Mouse (Mus musculus) large intestine, adult 2 months (tissue): ENCODE data around the gene Vrk1. TPM values are rescaled to one million over a fixed set of nuclear protein-coding genes. Genes with fewer than 3 reads are reported as not detected.

Experiments used
- DNase-seq: peaks from one replicate; pipeline ENCODE4 v3.0.0-alpha.2; 2012; ENCODE audit warnings: low read depth, low spot score
- WGBS: fragments of 180-500 bp; shearing (Covaris S2); methylation state at CpG from one replicate; pipeline ENCODE4 v1.1.7; 2018; 5-methylcytosine and 5-hydroxymethylcytosine counted together
- polyA plus RNA-seq: library from polyadenylated mRNA; depleted of rRNA; stranded (reverse); fragments of >200 nt; gene quantifications from 2 replicates; pipeline ENCODE4 v1.2.3, GENCODE M21; 2012; rRNA removed

Gene Vrk1
- polyA plus RNA-seq, 1 experiment: 6.5 TPM

GRCm38 (mm10) chr12:106094827-106095226 is 84.8 kb downstream of the Vrk1 start:
- no peak for DNase-seq
- 92% methylated on average over 9 of the region's 9 CpGs for WGBS

- WGBS: 94% methylated on average over 6 of the region's 6 CpGs
- no peak for DNase-seq
Observed at GRCm38 (mm10) chr12:106102003-106102402, 92.0 kb downstream of the Vrk1 start.

- 63% methylated on average over 16 of the region's 16 CpGs for WGBS
- no peak for DNase-seq
Observed at GRCm38 (mm10) chr12:106102726-106103643, 93.0 kb downstream of the Vrk1 start.

- WGBS: 85% methylated on average over 14 of the region's 14 CpGs
- no peak for DNase-seq
Observed at GRCm38 (mm10) chr12:106107272-106107671, 97.2 kb downstream of the Vrk1 start.

- 24% methylated on average over 6 of the region's 6 CpGs for WGBS
- DNase-seq: no peak
Observed at GRCm38 (mm10) chr12:106115070-106115891, 105.3 kb downstream of the Vrk1 start.

GRCm38 (mm10) chr12:106115892-106116206 is 105.8 kb downstream of the Vrk1 start:
- WGBS: 74% methylated on average over 5 of the region's 5 CpGs
- DNase-seq: no peak

GRCm38 (mm10) chr12:106123276-106123675 is 113.2 kb downstream of the Vrk1 start:
- DNase-seq: no peak
- 74% methylated on average over 14 of the region's 14 CpGs for WGBS

GRCm38 (mm10) chr12:106124581-106124980 is 114.6 kb downstream of the Vrk1 start:
- no peak for DNase-seq
- 75% methylated on average over 3 of the region's 3 CpGs for WGBS

Other genes with a start within 250 kb of the Vrk1 start
- gene Papola, start 225.5 kb upstream of the Vrk1 start, polyA plus RNA-seq: 44.6 and 54.1 TPM in 2 replicates